Mouse (Mus musculus) E14TG2a.4 (cell line): ENCODE results near the gene Gabbr2.

Source experiments
- H3K27me3 ChIP-seq: 2 replicates; pipeline ENCODE4 v1.6.1; 2014; ENCODE audit warnings: low read length, control low read depth; ENCODE audit not compliant: insufficient read depth
- H3K36me3 ChIP-seq: 2 replicates; pipeline ENCODE4 v1.6.1; 2014; ENCODE audit warnings: low read length, control low read depth; ENCODE audit not compliant: insufficient read depth
- H3K4me1 ChIP-seq: replicated peaks from 2 replicates; pipeline ENCODE4 v1.6.1; 2014; ENCODE audit warnings: low read depth, low read length, control low read depth
- H3K4me3 ChIP-seq: replicated peaks from 2 replicates; pipeline ENCODE4 v1.5.1; 2014; ENCODE audit warnings: mild to moderate bottlenecking, low read length
- H3K9me3 ChIP-seq: 2 replicates; pipeline ENCODE4 v1.6.1; 2014; ENCODE audit warnings: low read length, control low read depth
- CTCF ChIP-seq: conservative IDR thresholded peaks from 2 replicates; pipeline ENCODE4 v1.5.1; 2014; ENCODE audit warnings: low read length
- NANOG ChIP-seq: IDR thresholded peaks from 2 replicates; pipeline ENCODE4 v1.6.1; 2014; ENCODE audit warnings: borderline replicate concordance, low read length, mixed read lengths
- POU5F1 ChIP-seq: IDR thresholded peaks from 2 replicates; pipeline ENCODE4 v1.6.1; 2014; ENCODE audit warnings: low read length, borderline replicate concordance

Gene Gabbr2

DNA sequence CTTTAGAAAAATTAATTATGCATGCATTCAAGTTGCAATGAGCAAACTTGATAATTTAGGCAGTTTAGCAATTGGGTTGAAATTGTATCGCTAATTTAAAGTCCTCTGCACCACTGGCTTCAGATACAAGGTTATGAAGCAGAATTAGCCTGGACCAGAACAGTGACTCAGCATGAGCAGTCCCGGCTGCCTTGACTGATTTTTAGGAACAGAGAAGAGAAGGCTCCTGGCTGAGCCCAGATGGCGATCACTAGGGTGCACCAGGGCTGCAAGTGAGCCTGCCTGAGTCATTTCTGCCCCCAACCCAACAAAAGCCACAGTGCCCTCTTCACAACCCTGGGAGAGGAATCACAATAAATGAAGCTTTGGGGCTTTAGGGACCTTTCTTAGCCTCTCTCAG, 63.6 kb downstream of the Gabbr2 start:
- Histone ChIP-seq H3K4me1 (no peaks in the 10 kb centered on the region), H3K36me3 (no peaks in the 10 kb centered on the region), H3K9me3 (no peaks in the 10 kb centered on the region), H3K27me3 (peaks cover 9% of the 10 kb centered on the region; the same call in 1 of the 2 replicates), H3K4me3 (no peak overlapping the region)
- TF ChIP-seq CTCF (no peak), POU5F1 (no peak)

DNA sequence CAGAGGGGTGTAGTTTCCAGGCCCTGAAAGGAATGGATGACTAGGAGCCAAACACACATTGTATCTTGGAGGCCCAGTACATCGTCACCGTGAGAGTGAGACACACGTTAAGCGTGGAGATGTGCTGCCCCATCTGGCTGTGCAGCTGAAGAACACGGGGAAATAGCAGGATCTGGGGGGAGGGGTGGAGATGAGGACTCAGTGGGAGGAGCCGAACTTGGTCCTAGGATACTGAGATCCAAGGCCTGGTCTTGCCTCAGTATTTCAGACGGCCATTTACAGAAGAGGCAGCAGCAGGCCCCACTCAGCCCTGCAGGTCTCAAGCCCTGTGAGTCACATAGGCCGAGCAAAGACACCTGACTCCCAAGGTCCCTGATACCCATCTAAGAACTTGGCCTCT, 72.5 kb downstream of the Gabbr2 start:
- Histone ChIP-seq H3K27me3 (peaks cover 9% of the 10 kb centered on the region), H3K4me1 (no peaks in the 10 kb centered on the region), H3K9me3 (peaks cover 33% of the 10 kb centered on the region), H3K4me3 (no peak overlapping the region), H3K36me3 (no peaks in the 10 kb centered on the region)
- TF ChIP-seq POU5F1 (no peak), CTCF (no peak), NANOG (no peak)

GRCm38 (mm10) chr4:46916786-46917185, 74.9 kb downstream of the Gabbr2 start:
- Histone ChIP-seq H3K4me3 (no peak overlapping the region), H3K36me3 (no peaks in the 10 kb centered on the region), H3K4me1 (no peaks in the 10 kb centered on the region), H3K9me3 (peaks cover 48% of the 10 kb centered on the region), H3K27me3 (peaks cover 9% of the 10 kb centered on the region)
- TF ChIP-seq CTCF (no peak), POU5F1 (no peak), NANOG (no peak)

- Histone ChIP-seq H3K27me3 (peaks cover 3% of the 10 kb centered on the region), H3K36me3 (no peaks in the 10 kb centered on the region), H3K9me3 (peaks cover 48% of the 10 kb centered on the region), H3K4me3 (no peak overlapping the region), H3K4me1 (no peaks in the 10 kb centered on the region)
- TF ChIP-seq NANOG (no peak), POU5F1 (no peak), CTCF (no peak)
Observed at GRCm38 (mm10) chr4:46915934-46916333, 75.7 kb downstream of the Gabbr2 start.

DNA sequence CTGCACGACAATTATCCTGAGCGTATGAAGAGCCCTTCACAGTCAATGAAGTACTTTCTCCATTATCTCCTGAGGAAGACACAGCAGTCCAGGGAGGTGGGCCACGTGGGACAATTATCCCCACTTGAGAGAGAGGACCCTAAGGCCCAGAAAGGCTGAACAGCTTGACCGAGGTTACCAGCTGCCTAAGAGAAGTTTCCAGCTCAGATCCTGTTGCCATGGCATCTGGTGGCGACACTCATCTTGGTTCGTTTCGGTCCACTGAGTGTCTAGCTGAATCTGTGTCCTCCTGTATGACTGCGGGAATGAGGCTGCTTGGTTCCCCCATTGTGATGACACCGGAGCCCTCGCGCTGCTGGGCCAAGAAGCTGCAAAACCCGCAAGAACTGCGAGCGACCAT, 76.2 kb downstream of the Gabbr2 start:
- TF ChIP-seq POU5F1 (no peak), CTCF (no peak), NANOG (no peak)
- H3K9me3 ChIP-seq, result peaks cover 48% of the 10 kb centered on the region
- no peaks in the 10 kb centered on the region for H3K4me1 ChIP-seq
- no peaks in the 10 kb centered on the region for H3K36me3 ChIP-seq
- peaks cover 3% of the 10 kb centered on the region; the same call in 1 of the 2 replicates for H3K27me3 ChIP-seq
- no peak overlapping the region for H3K4me3 ChIP-seq

GRCm38 (mm10) chr4:46914606-46915005, 77.1 kb downstream of the Gabbr2 start:
- no peak overlapping the region for H3K4me3 ChIP-seq

DNA sequence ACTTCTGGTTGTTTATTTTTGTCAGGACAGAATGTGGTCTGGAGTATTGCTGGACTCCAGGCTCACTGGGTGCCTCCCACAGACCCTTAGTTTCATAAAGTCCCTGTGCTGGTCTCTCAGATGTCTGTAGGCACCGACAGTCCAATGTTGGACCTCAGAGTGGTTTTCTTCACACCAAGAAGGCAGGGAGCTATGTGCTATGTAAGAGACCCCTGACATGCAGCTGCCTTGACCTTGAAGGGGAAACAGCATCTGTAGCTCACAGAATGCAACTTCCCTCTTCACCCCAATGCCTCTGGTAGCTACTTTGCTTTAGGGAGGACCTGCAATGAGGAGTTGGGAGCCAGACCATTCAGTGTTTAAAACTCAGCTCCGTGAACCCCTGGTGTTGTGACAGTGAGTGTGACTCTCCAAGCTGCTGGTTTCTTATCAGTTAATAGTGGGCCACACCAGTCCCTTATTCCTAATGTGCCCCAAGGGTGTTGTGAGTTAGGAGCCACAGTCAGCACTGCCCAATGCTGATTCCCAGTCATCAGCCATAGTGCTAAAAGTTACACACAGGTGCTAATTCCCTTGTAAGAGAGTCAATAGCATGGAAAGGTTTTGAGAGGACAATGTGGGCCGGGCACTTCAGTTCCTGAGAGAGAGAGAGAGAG, 85.5 kb downstream of the Gabbr2 start:
- no peak for TF ChIP-seq CTCF
- no peak for TF ChIP-seq POU5F1
- no peak for TF ChIP-seq NANOG
- H3K36me3 ChIP-seq, result no peaks in the 10 kb centered on the region

More at GRCm38 (mm10) chr4:46914606-46915005, 77.1 kb downstream of the Gabbr2 start:
- H3K36me3 ChIP-seq, result no peaks in the 10 kb centered on the region
- H3K27me3 ChIP-seq, result no peaks in the 10 kb centered on the region
- H3K4me1 ChIP-seq, result no peaks in the 10 kb centered on the region
- TF ChIP-seq CTCF (no peak), NANOG (no peak), POU5F1 (no peak)
- peaks cover 48% of the 10 kb centered on the region for H3K9me3 ChIP-seq

GRCm38 (mm10) chr4:46905152-46905551, 86.5 kb downstream of the Gabbr2 start:
- Histone ChIP-seq H3K27me3 (peaks cover 10% of the 10 kb centered on the region), H3K36me3 (no peaks in the 10 kb centered on the region), H3K4me3 (no peak overlapping the region), H3K4me1 (no peaks in the 10 kb centered on the region), H3K9me3 (peaks cover 25% of the 10 kb centered on the region)
- TF ChIP-seq NANOG (no peak), POU5F1 (no peak), CTCF (no peak)

More for the DNA sequence above, 85.5 kb downstream of the Gabbr2 start:
- H3K4me1 ChIP-seq, result no peaks in the 10 kb centered on the region
- H3K9me3 ChIP-seq, result peaks cover 25% of the 10 kb centered on the region
- H3K27me3 ChIP-seq, result peaks cover 10% of the 10 kb centered on the region
- H3K4me3 ChIP-seq, result no peak overlapping the region

DNA sequence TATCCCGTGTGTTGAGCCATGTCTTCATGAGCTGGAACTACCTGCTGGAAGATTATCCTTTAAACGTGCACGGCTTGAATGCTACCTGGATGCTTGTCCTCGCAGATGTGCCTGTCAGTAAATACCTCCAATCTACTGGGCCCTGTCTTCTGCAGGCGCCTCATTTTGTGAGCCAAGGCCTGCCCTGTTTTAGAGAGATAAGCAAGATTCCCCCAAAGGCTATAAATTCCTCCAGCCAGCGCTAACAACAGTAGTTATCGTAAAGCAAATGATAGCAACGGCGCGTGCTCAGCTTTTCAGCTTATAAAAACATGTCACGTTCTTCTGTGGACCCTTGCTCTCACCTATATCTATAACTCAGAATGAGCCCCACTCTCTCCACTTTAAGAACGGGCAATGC, 87.5 kb downstream of the Gabbr2 start:
- H3K27me3 ChIP-seq, result peaks cover 10% of the 10 kb centered on the region
- H3K4me1 ChIP-seq, result peaks cover 5% of the 10 kb centered on the region; the same call in 1 of the 2 replicates
- no peaks in the 10 kb centered on the region for H3K36me3 ChIP-seq
- no peak overlapping the region for H3K4me3 ChIP-seq
- H3K9me3 ChIP-seq, result peaks cover 21% of the 10 kb centered on the region
- TF ChIP-seq POU5F1, result no peak
